Mouse (Mus musculus): Measurements from ENCODE around the gene Ano10. TPM values are rescaled to one million over a fixed set of nuclear protein-coding genes. Genes with fewer than 3 reads are reported as not detected.

Ano10 gene
- polyA plus RNA-seq, 1 experiment from 2014 or later, result 36.2 TPM

- 57% methylated on average over 7 of the region's 7 CpGs for WGBS
- H3K27ac ChIP-seq, result no peak overlapping the region
- H3K4me3 ChIP-seq (replicated peaks), result no peak overlapping the region
- peaks cover 19% of the 10 kb centered on the region; the same call in 1 of the 2 replicates for H3K36me3 ChIP-seq
- no peak overlapping the region for H3K4me2 ChIP-seq
- no peaks in the 10 kb centered on the region for H3K27me3 ChIP-seq
- H3K9me3 ChIP-seq (replicated peaks), result no peaks in the 10 kb centered on the region
- H3K9ac ChIP-seq, result no peak overlapping the region
- peaks cover 31% of the 10 kb centered on the region for H3K4me1 ChIP-seq
- no peak for ATAC-seq (replicated peaks; ENCODE audit: low FRiP score)
These were observed 162.1 kb downstream of the Ano10 start for GRCm38 (mm10) chr9:122132145-122132544.

- H3K27ac ChIP-seq, result no peak overlapping the region
- H3K27me3 ChIP-seq, result no peaks in the 10 kb centered on the region
- 61% methylated on average over 3 of the region's 3 CpGs for WGBS
These were observed 163.6 kb downstream of the Ano10 start for GRCm38 (mm10) chr9:122130666-122131065.

GRCm38 (mm10) chr9:122128686-122129085, 165.5 kb downstream of the Ano10 start:
- no peak overlapping the region for H3K9ac ChIP-seq
- peaks cover 15% of the 10 kb centered on the region; the same call in 1 of the 2 replicates for H3K36me3 ChIP-seq
- no peaks in the 10 kb centered on the region for H3K9me3 ChIP-seq (replicated peaks)
- H3K4me1 ChIP-seq, result peaks cover 25% of the 10 kb centered on the region
- no peaks in the 10 kb centered on the region for H3K27me3 ChIP-seq
- H3K27ac ChIP-seq, result no peak overlapping the region
- WGBS, result 70% methylated on average over 5 of the region's 5 CpGs
- H3K4me2 ChIP-seq, result no peak overlapping the region
- H3K4me3 ChIP-seq (replicated peaks), result no peak overlapping the region
- no peak for ATAC-seq (replicated peaks; ENCODE audit: low FRiP score)

More at GRCm38 (mm10) chr9:122130666-122131065, 163.6 kb downstream of the Ano10 start:
- Histone ChIP-seq H3K4me3 (replicated peaks) (no peak overlapping the region), H3K4me1 (peaks cover 31% of the 10 kb centered on the region), H3K36me3 (peaks cover 15% of the 10 kb centered on the region; the same call in 1 of the 2 replicates), H3K9me3 (replicated peaks) (no peaks in the 10 kb centered on the region), H3K4me2 (no peak overlapping the region), H3K9ac (no peak overlapping the region)
- no peak for ATAC-seq (replicated peaks; ENCODE audit: low FRiP score)

GRCm38 (mm10) chr9:122127271-122127785, 166.9 kb downstream of the Ano10 start:
- peaks cover 24% of the 10 kb centered on the region for H3K4me1 ChIP-seq
- no peak for ATAC-seq (replicated peaks; ENCODE audit: low FRiP score)
- H3K9ac ChIP-seq, result no peak overlapping the region

GRCm38 (mm10) chr9:122126790-122127189, 167.4 kb downstream of the Ano10 start:
- H3K4me1 ChIP-seq, result peaks cover 22% of the 10 kb centered on the region
- no peak overlapping the region for H3K4me3 ChIP-seq (replicated peaks)
- H3K4me2 ChIP-seq, result no peak overlapping the region
- 86% methylated on average over 8 of the region's 8 CpGs for WGBS
- no peaks in the 10 kb centered on the region for H3K9me3 ChIP-seq (replicated peaks)
- H3K27me3 ChIP-seq, result no peaks in the 10 kb centered on the region
- ATAC-seq (replicated peaks; ENCODE audit: low FRiP score), result no peak
- H3K9ac ChIP-seq, result no peak overlapping the region
- no peak overlapping the region for H3K27ac ChIP-seq
- H3K36me3 ChIP-seq, result no peaks in the 10 kb centered on the region

More at GRCm38 (mm10) chr9:122127271-122127785, 166.9 kb downstream of the Ano10 start:
- no peak overlapping the region for H3K4me3 ChIP-seq (replicated peaks)
- H3K9me3 ChIP-seq (replicated peaks), result no peaks in the 10 kb centered on the region
- H3K27ac ChIP-seq, result no peak overlapping the region
- H3K36me3 ChIP-seq, result peaks cover 4% of the 10 kb centered on the region; the same call in 1 of the 2 replicates
- no peaks in the 10 kb centered on the region for H3K27me3 ChIP-seq
- no peak overlapping the region for H3K4me2 ChIP-seq
- WGBS, result 79% methylated on average over 3 of the region's 3 CpGs

Small RNA genes lying within 50 kb of the gene (microRNA-seq; reads per million reads assigned to microRNA genes)
- gene Mir8106, result not detected

Other genes with a start within 250 kb of the Ano10 start
- gene Snrk, start 177.2 kb downstream of the Ano10 start, polyA plus RNA-seq (2015; fragmentation: Nextera tagmentation; extraction: Ambion mirVana), result 59.8 and 62.7 TPM in 2 replicates
- gene Abhd5, start 57.2 kb upstream of the Ano10 start, polyA plus RNA-seq (2015; fragmentation: Nextera tagmentation; extraction: Ambion mirVana), result 20.9 and 27.4 TPM in 2 replicates